Mouse (Mus musculus) ovary, adult 18-20 months (tissue): ENCODE data around the gene Gm17428.
"Not testable (repeated sequence)": the region's sequence is repeated elsewhere in the genome, so short reads cannot be mapped to it uniquely, and the experiment has no call there.

Source experiments
- DNase-seq: peaks from one replicate; pipeline ENCODE4 v3.0.0; 2022; ENCODE audit warnings: low spot score, mixed read lengths

Gm17428 gene

GRCm38 (mm10) chr14:54988882-54989281 lies 12.1 kb downstream of the Gm17428 start:
- DNase-seq, result no peak

GRCm38 (mm10) chr14:54989886-54990441 lies 13.2 kb downstream of the Gm17428 start:
- DNase-seq, result no peak

GRCm38 (mm10) chr14:54992196-54992595 lies 15.5 kb downstream of the Gm17428 start:
- no peak for DNase-seq

GRCm38 (mm10) chr14:54993636-54994035 lies 16.9 kb downstream of the Gm17428 start:
- DNase-seq, result no peak

GRCm38 (mm10) chr14:54994136-54994868 lies 17.6 kb downstream of the Gm17428 start, which contains the start of gene Myh7:
Myh7 (minus strand) TSS chr14:54994626.
- DNase-seq, result no peak

GRCm38 (mm10) chr14:54994869-54995186 lies 18.1 kb downstream of the Gm17428 start:
- DNase-seq, result no peak

GRCm38 (mm10) chr14:54995457-54996138 lies 18.9 kb downstream of the Gm17428 start:
- DNase-seq, result no peak

- DNase-seq, result no peak
Observed at GRCm38 (mm10) chr14:54996793-54997192, 20.1 kb downstream of the Gm17428 start.

GRCm38 (mm10) chr14:54997297-54997696 lies 20.6 kb downstream of the Gm17428 start:
- no peak for DNase-seq

GRCm38 (mm10) chr14:54998680-54999079 lies 21.9 kb downstream of the Gm17428 start:
- no peak for DNase-seq

- DNase-seq, result not testable (repeated sequence)
Observed at GRCm38 (mm10) chr14:54999868-55000267, 23.1 kb downstream of the Gm17428 start.

GRCm38 (mm10) chr14:55000814-55001213 lies 24.1 kb downstream of the Gm17428 start:
- no peak for DNase-seq

- DNase-seq, result no peak
Observed at GRCm38 (mm10) chr14:55001446-55001845, 24.7 kb downstream of the Gm17428 start.

GRCm38 (mm10) chr14:55001938-55002686 lies 25.4 kb downstream of the Gm17428 start:
- DNase-seq, result peak; percentile 36

GRCm38 (mm10) chr14:55002687-55003120 lies 26.0 kb downstream of the Gm17428 start:
- DNase-seq, result no peak

- DNase-seq, result peak; percentile 51
Observed at GRCm38 (mm10) chr14:55003878-55004855, 27.4 kb downstream of the Gm17428 start.

GRCm38 (mm10) chr14:55005506-55005905 lies 28.8 kb downstream of the Gm17428 start:
- DNase-seq, result no peak

GRCm38 (mm10) chr14:55005967-55006366 lies 29.2 kb downstream of the Gm17428 start:
- DNase-seq, result no peak

- DNase-seq, result no peak
Observed at GRCm38 (mm10) chr14:55006541-55006940, 29.8 kb downstream of the Gm17428 start.

- no peak for DNase-seq
Observed at GRCm38 (mm10) chr14:55007120-55007908, 30.6 kb downstream of the Gm17428 start.
